Mouse (Mus musculus) midbrain, embryonic 15.5 days (tissue): ENCODE data around the gene Ablim1. TPM values are rescaled to one million over a fixed set of nuclear protein-coding genes. Genes with fewer than 3 reads are reported as not detected.
A peak's percentile ranks its signal among the peaks of the same experiment; 100 is the strongest.

Experiments
- ATAC-seq: fragments of 200-750 bp; cut with Nextera tagmentation; replicated peaks from 2 replicates; pipeline ENCODE4 v1.8.0; 2017; ENCODE audit warnings: moderate TSS enrichment
- H3K27ac ChIP-seq: fragments of 300-500 bp; sonication (generic); 2 replicates; pipeline ENCODE4 v1.5.1; 2015; ENCODE audit warnings: mild to moderate bottlenecking, inconsistent platforms
- H3K27me3 ChIP-seq: fragments of 300-500 bp; sonication (generic); replicated peaks from 2 replicates; pipeline ENCODE4 v1.6.1; 2015; ENCODE audit warnings: inconsistent platforms
- H3K36me3 ChIP-seq: fragments of 300-500 bp; sonication (generic); replicated peaks from 2 replicates; pipeline ENCODE4 v1.6.1; 2015; ENCODE audit warnings: inconsistent platforms
- H3K4me1 ChIP-seq: fragments of 300-500 bp; sonication (generic); 2 replicates; pipeline ENCODE4 v1.6.1; 2015; ENCODE audit warnings: inconsistent platforms
- H3K4me2 ChIP-seq: fragments of 300-500 bp; sonication (generic); 2 replicates; pipeline ENCODE4 v1.6.1; 2015; ENCODE audit warnings: inconsistent platforms, mild to moderate bottlenecking, moderate library complexity
- H3K4me3 ChIP-seq: fragments of 300-500 bp; sonication (generic); 2 replicates; pipeline ENCODE4 v1.5.1; 2015; ENCODE audit warnings: mild to moderate bottlenecking, inconsistent platforms
- H3K9ac ChIP-seq: fragments of 300-500 bp; sonication (generic); 2 replicates; pipeline ENCODE4 v1.6.1; 2015; ENCODE audit warnings: mild to moderate bottlenecking, inconsistent platforms
- H3K9me3 ChIP-seq: fragments of 300-500 bp; sonication (generic); 2 replicates; pipeline ENCODE4 v1.6.1; 2016; ENCODE audit warnings: inconsistent platforms
- WGBS: fragments of 180-500 bp; shearing (Covaris S2); methylation state at CpG from one replicate; pipeline ENCODE4 v1.1.7; 2015; ENCODE audit warnings: mixed read lengths; 5-methylcytosine and 5-hydroxymethylcytosine counted together
- polyA plus RNA-seq: library from polyadenylated mRNA; unstranded; fragments of >200 nt; fragmentation: Nextera tagmentation; extraction: Ambion mirVana; gene quantifications from 2 replicates; pipeline ENCODE4 v1.2.1, GENCODE M21; 2015

Ablim1 gene
- polyA plus RNA-seq, 1 experiment from 2014 or later, result 64.5 TPM

GRCm38 (mm10) chr19:57222657-57223056, 92.1 kb downstream of the Ablim1 start:
- no peaks in the 10 kb centered on the region for H3K36me3 ChIP-seq
- H3K27me3 ChIP-seq, result no peaks in the 10 kb centered on the region
- no peak overlapping the region for H3K27ac ChIP-seq
- no peak for ATAC-seq
- 97% methylated on average over 6 of the region's 6 CpGs for WGBS
- H3K9ac ChIP-seq, result no peak overlapping the region
- peaks cover 8% of the 10 kb centered on the region for H3K4me1 ChIP-seq
- no peak overlapping the region for H3K4me2 ChIP-seq
- no peak overlapping the region for H3K4me3 ChIP-seq
- H3K9me3 ChIP-seq, result no peaks in the 10 kb centered on the region

DNA sequence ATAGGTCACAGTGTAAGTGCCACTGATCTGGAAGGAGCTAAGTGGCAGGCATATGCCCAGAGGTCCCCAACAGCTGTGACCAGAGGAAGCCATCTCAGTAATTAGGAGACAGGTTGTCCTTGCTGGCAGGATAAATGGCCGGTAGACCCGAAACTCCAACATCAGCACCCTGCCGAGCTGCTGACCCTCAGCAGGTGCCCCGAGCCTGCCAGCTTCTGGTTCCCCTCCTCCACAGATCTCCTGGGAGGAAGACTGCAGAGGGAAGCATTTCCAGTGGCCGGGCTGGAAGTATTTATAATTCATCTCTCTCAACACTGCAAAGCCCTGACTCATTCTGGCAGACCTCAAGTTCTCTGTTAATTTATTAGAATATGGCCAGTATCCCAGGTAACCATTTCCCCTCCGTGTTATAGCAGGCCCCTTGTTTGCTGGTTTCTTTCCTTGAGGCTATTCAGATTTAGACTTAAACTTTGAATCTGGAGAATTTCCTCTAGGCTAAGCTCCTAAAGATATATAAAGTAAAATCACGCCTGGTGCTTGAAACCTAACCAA, 93.0 kb downstream of the Ablim1 start:
- H3K9me3 ChIP-seq, result no peaks in the 10 kb centered on the region
- ATAC-seq, result no peak
- no peak overlapping the region for H3K27ac ChIP-seq
- H3K4me2 ChIP-seq, result no peak overlapping the region
- 51% methylated on average over 7 of the region's 7 CpGs for WGBS
- no peaks in the 10 kb centered on the region for H3K27me3 ChIP-seq
- H3K4me3 ChIP-seq, result no peak overlapping the region
- H3K36me3 ChIP-seq, result no peaks in the 10 kb centered on the region
- no peak overlapping the region for H3K9ac ChIP-seq
- H3K4me1 ChIP-seq, result peaks cover 8% of the 10 kb centered on the region

DNA sequence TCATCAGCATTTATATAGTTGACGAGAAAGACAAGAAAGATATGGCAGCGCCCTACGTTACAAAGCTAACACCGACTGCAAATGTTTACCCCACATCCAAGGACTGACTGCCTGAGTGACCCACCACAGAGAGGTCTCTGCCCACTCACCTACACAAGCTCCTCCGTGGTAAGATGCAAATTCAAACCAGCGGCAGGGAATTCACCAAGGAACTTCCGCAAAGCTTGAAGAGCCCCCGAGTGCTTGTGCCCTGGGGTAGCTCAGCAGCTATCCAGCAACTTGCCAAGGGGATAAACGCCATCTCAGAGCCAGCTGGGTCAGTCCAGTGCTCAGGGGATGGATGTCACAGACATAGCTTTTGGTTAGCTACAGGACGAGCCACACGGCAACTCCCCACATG, 95.0 kb downstream of the Ablim1 start:
- Histone ChIP-seq H3K4me1 (peaks cover 20% of the 10 kb centered on the region), H3K9ac (no peak overlapping the region), H3K9me3 (no peaks in the 10 kb centered on the region), H3K4me3 (no peak overlapping the region), H3K27ac (no peak overlapping the region), H3K27me3 (no peaks in the 10 kb centered on the region), H3K4me2 (no peak overlapping the region), H3K36me3 (no peaks in the 10 kb centered on the region)
- WGBS, result 69% methylated on average over 11 of the region's 11 CpGs
- no peak for ATAC-seq

DNA sequence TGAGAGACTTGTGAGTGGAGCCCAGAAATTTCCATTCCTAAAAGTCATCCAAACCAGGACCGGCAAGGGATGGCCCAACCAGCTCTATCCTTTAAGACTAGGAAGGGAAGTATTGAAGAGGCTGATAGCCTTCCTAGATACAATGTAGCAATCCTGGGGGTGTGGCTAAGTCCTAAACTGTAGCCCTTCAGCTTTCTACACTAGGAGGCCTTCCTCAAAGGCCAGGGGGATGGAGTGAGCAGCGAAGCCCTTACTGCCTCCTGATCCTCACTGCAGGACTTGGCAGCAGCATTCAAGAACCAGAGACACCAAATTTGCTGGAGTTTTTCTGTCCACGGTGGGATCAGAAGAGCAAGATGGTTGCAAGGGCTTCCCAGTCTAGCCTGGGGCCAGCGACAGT, 97.6 kb downstream of the Ablim1 start:
- 72% methylated on average over 4 of the region's 4 CpGs for WGBS

GRCm38 (mm10) chr19:57215527-57215926, 99.2 kb downstream of the Ablim1 start:
- no peaks in the 10 kb centered on the region for H3K9me3 ChIP-seq
- no peak overlapping the region for H3K9ac ChIP-seq
- peaks cover 13% of the 10 kb centered on the region for H3K4me1 ChIP-seq
- no peak for ATAC-seq
- H3K4me2 ChIP-seq, result no peak overlapping the region
- no peaks in the 10 kb centered on the region for H3K27me3 ChIP-seq
- H3K36me3 ChIP-seq, result no peaks in the 10 kb centered on the region
- no peak overlapping the region for H3K27ac ChIP-seq
- WGBS, result 53% methylated on average over 8 of the region's 8 CpGs
- no peak overlapping the region for H3K4me3 ChIP-seq

More for the DNA sequence above, 97.6 kb downstream of the Ablim1 start:
- Histone ChIP-seq H3K36me3 (no peaks in the 10 kb centered on the region), H3K4me3 (no peak overlapping the region), H3K27ac (no peak overlapping the region), H3K4me2 (no peak overlapping the region), H3K9ac (no peak overlapping the region), H3K9me3 (no peaks in the 10 kb centered on the region), H3K27me3 (no peaks in the 10 kb centered on the region), H3K4me1 (peaks cover 20% of the 10 kb centered on the region)
- ATAC-seq, result no peak

DNA sequence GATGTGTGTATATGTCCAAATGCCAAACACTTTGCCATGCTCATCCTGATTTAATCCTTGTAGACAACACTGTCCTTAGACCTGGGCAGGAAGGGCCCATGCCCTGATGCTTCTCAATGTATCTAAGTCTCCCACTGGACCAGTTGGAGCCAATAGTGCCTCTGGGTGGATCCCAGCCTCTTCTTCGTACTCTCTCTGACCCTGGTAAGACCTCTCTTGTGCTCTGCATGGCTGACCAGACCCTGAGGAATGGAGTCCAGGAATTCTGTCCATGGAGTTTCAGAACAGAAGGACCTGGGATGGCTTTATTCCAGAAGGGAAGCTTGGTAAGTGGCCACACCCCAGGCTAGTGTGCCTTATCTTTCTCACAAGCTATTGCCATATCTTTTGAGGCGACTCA, 102.3 kb downstream of the Ablim1 start:
- no peaks in the 10 kb centered on the region for H3K9me3 ChIP-seq
- WGBS, result 73% methylated on average over 2 of the region's 2 CpGs

GRCm38 (mm10) chr19:57211444-57212111, 103.1 kb downstream of the Ablim1 start:
- no peak overlapping the region for H3K27ac ChIP-seq
- H3K27me3 ChIP-seq, result no peaks in the 10 kb centered on the region
- no peaks in the 10 kb centered on the region for H3K36me3 ChIP-seq
- H3K9me3 ChIP-seq, result no peaks in the 10 kb centered on the region
- H3K4me3 ChIP-seq, result no peak overlapping the region
- WGBS, result 80% methylated on average over 15 of the region's 15 CpGs
- H3K4me1 ChIP-seq, result peaks cover 12% of the 10 kb centered on the region
- no peak overlapping the region for H3K4me2 ChIP-seq
- no peak for ATAC-seq
- no peak overlapping the region for H3K9ac ChIP-seq

More for the DNA sequence above, 102.3 kb downstream of the Ablim1 start:
- Histone ChIP-seq H3K4me3 (no peak overlapping the region), H3K9ac (no peak overlapping the region), H3K4me2 (no peak overlapping the region), H3K4me1 (peaks cover 13% of the 10 kb centered on the region), H3K36me3 (no peaks in the 10 kb centered on the region), H3K27me3 (no peaks in the 10 kb centered on the region), H3K27ac (no peak overlapping the region)
- no peak for ATAC-seq

GRCm38 (mm10) chr19:57210924-57211323, 103.8 kb downstream of the Ablim1 start:
- no peaks in the 10 kb centered on the region for H3K36me3 ChIP-seq
- 95% methylated on average over 2 of the region's 2 CpGs for WGBS
- no peaks in the 10 kb centered on the region for H3K9me3 ChIP-seq
- H3K4me1 ChIP-seq, result peaks cover 9% of the 10 kb centered on the region; the same call in 1 of the 2 replicates
- H3K27me3 ChIP-seq, result no peaks in the 10 kb centered on the region
- H3K4me3 ChIP-seq, result no peak overlapping the region
- no peak overlapping the region for H3K4me2 ChIP-seq
- H3K9ac ChIP-seq, result no peak overlapping the region
- H3K27ac ChIP-seq, result no peak overlapping the region
- no peak for ATAC-seq

DNA sequence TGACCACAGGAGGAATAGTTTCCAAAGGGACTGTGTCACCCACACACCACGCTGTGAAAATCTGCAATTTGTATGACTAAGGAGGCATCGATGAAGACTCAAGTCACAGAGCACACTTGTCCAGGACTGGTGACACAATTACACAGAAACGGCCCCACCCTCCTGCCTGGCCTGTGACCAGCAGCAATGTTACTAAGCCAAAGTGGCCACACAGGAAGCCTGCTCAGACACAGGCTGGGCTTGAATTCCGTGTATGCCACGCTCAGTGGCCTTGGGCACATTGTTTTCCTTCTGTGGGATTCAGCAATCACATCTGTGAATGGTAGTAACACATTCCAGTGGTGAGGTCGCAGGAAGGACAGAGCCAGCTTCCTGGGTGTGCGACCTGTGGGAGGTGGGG, 110.6 kb downstream of the Ablim1 start:
- H3K27me3 ChIP-seq, result no peaks in the 10 kb centered on the region
- H3K4me1 ChIP-seq, result peaks cover 18% of the 10 kb centered on the region
- no peak overlapping the region for H3K9ac ChIP-seq
- H3K36me3 ChIP-seq, result no peaks in the 10 kb centered on the region
- no peak overlapping the region for H3K4me3 ChIP-seq
- no peak for ATAC-seq
- H3K4me2 ChIP-seq, result no peak overlapping the region
- WGBS, result 76% methylated on average over 7 of the region's 7 CpGs
- no peak overlapping the region for H3K27ac ChIP-seq
- H3K9me3 ChIP-seq, result no peaks in the 10 kb centered on the region

DNA sequence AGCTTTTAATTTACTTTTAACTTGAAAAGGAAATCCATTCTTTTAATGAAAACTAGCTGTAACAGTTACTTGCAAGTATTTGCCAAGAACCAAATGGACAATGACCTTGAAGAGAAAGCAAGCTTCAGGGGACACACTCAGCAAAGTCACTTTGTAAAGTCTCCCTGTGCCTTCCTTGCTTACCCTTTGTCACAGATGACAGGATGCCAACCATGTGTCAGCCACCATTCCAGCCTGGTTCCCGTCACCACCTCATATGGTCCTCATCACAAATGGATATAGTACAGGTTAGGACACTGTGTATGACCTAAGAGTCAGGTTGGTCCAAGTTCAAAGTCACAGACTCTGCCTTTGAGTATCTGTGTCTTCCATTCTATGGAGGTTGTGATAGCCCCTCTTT, 112.2 kb downstream of the Ablim1 start:
- H3K4me2 ChIP-seq, result no peak overlapping the region
- no peak overlapping the region for H3K9ac ChIP-seq
- H3K9me3 ChIP-seq, result no peaks in the 10 kb centered on the region
- H3K36me3 ChIP-seq, result no peaks in the 10 kb centered on the region
- H3K27ac ChIP-seq, result no peak overlapping the region
- H3K27me3 ChIP-seq, result no peaks in the 10 kb centered on the region
- no peak for ATAC-seq
- 84% methylated on average over 1 of the region's 1 CpGs for WGBS
- peaks cover 34% of the 10 kb centered on the region for H3K4me1 ChIP-seq
- H3K4me3 ChIP-seq, result no peak overlapping the region

GRCm38 (mm10) chr19:57201090-57201483, 113.6 kb downstream of the Ablim1 start:
- no peak for ATAC-seq
- H3K4me3 ChIP-seq, result no peak overlapping the region
- H3K9ac ChIP-seq, result no peak overlapping the region
- no peaks in the 10 kb centered on the region for H3K36me3 ChIP-seq
- H3K4me1 ChIP-seq, result peaks cover 42% of the 10 kb centered on the region
- no peaks in the 10 kb centered on the region for H3K27me3 ChIP-seq
- no peak overlapping the region for H3K27ac ChIP-seq
- H3K9me3 ChIP-seq, result no peaks in the 10 kb centered on the region
- 85% methylated on average over 8 of the region's 8 CpGs for WGBS
- H3K4me2 ChIP-seq, result no peak overlapping the region

- ATAC-seq, result no peak
- Histone ChIP-seq H3K4me3 (no peak overlapping the region), H3K36me3 (no peaks in the 10 kb centered on the region), H3K4me1 (peaks cover 44% of the 10 kb centered on the region), H3K27me3 (peaks cover 1% of the 10 kb centered on the region; the same call in 1 of the 2 replicates), H3K9ac (no peak overlapping the region), H3K27ac (no peak overlapping the region), H3K9me3 (no peaks in the 10 kb centered on the region), H3K4me2 (no peak overlapping the region)
- 65% methylated on average over 12 of the region's 12 CpGs for WGBS
These were observed 114.1 kb downstream of the Ablim1 start for GRCm38 (mm10) chr19:57200477-57201089.

DNA sequence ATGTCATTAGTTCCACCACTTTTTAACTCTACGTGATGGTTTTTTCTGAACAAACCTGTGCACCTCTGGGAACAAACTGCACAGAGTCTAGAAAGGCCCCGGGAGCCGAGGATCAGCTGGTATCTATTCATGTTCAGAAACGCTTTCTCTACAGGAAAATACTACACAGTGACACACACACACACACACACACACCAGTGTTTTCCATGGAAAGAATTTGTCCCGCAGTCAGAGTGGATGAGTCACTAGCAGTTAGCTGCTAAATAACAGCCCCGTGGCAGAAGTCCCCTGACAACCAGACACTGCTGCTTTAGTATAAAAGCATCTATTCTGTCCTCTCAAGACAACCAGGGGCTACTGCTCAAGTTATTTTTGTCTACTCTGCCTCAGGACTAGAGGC, 115.4 kb downstream of the Ablim1 start:
- ATAC-seq, result no peak
- Histone ChIP-seq H3K4me3 (no peak overlapping the region), H3K4me2 (no peak overlapping the region), H3K36me3 (no peaks in the 10 kb centered on the region), H3K9me3 (no peaks in the 10 kb centered on the region), H3K9ac (no peak overlapping the region), H3K27me3 (peaks cover 3% of the 10 kb centered on the region; the same call in 1 of the 2 replicates), H3K27ac (0 out of 2 replicates have a peak overlapping the region, but pooled peaks have one; percentile 39), H3K4me1 (peaks cover 44% of the 10 kb centered on the region)
- 22% methylated on average over 6 of the region's 6 CpGs for WGBS
